Mouse (Mus musculus) cortical plate, adult 2 months (tissue): ENCODE data around the gene Mark3. TPM values are rescaled to one million over a fixed set of nuclear protein-coding genes. Genes with fewer than 3 reads are reported as not detected.
A peak's percentile ranks its signal among the peaks of the same experiment; 100 is the strongest.

Source experiments
- H3K27ac ChIP-seq: fragments of 200-500 bp; 2 replicates; pipeline ENCODE4 v1.5.1; 2012; ENCODE audit warnings: low read length, control low read depth, inconsistent platforms; ENCODE audit not compliant: insufficient read depth
- H3K4me1 ChIP-seq: fragments of 200-500 bp; 2 replicates; pipeline ENCODE4 v1.6.1; 2011; ENCODE audit warnings: low read length; ENCODE audit not compliant: control insufficient read depth, insufficient read depth
- H3K4me3 ChIP-seq: fragments of 200-500 bp; 2 replicates; pipeline ENCODE4 v1.5.1; 2011; ENCODE audit warnings: mild to moderate bottlenecking, low read length, control low read depth; ENCODE audit not compliant: insufficient read depth
- CTCF ChIP-seq: fragments of 200-500 bp; IDR thresholded peaks from 2 replicates; pipeline ENCODE4 v1.5.1; 2011; ENCODE audit warnings: mild to moderate bottlenecking, control low read depth, low read length; ENCODE audit not compliant: insufficient read depth; ENCODE audit errors: extremely low read depth
- POLR2A ChIP-seq: fragments of 200-500 bp; IDR thresholded peaks from 2 replicates; pipeline ENCODE4 v1.6.1; 2011; ENCODE audit warnings: mild to moderate bottlenecking, low read length, control low read depth; ENCODE audit not compliant: insufficient read depth; ENCODE audit errors: extremely low read depth
- polyA plus RNA-seq: library from polyadenylated mRNA; depleted of rRNA; stranded (reverse); fragments of >200 nt; gene quantifications from 2 replicates; pipeline ENCODE4 v1.2.3, GENCODE M21; 2012

Gene Mark3
- polyA plus RNA-seq, 1 experiment: 76.5 TPM

DNA sequence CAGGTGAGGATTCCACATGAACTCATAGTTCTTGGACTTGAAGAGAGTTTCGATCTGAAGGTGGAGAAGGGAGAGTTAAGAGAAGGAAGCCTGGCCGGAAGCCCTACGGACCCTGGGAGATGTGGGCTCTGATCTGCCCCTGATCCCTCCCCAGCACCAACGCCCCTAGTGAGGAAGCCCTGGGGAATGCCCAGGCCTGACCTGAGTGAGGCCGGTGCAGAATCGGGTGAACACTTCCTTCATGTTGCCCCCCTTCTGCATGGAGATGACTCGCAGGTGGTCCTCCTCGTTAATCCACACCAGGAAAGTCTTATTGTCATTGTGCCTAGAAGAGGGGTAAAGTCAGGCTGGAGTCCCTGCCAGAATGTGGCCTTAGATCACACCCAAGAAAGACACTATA, 95.6 kb downstream of the Mark3 start:
- TF ChIP-seq POLR2A: no peak
- Histone ChIP-seq H3K4me3 (peak overlapping the region; percentile 99), H3K27ac (peak overlapping the region; percentile 97), H3K4me1 (peaks cover 2% of the 10 kb centered on the region; the same call in 1 of the 2 replicates)

DNA sequence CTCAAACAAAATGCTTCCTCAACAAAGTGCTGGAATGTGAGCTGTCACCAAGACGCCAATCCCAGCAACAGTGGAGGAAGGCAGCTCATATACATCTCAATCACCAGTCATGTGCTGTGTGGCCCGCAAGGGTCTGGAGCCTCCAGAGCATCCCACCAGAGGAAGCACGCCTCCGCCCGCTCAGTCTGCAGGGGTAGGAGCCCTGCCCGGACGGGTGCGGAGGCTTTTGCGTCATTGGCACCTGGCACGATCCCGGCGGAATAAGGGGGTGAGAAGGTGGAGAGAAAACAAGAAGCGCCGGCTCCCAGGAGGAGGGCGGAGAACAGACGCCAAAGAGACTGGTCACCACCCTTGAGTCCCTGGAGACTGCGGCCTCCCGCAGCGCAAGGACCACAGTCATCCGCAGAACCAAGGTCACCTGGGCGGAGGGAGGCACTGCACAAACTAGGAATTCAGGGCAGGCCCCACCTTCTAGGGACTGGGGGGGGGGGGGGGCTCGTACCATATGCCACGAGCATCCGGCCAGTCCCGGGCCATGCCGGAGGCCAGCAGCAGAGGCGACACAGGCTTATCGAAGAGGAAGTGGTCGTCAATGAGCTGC, 96.1 kb downstream of the Mark3 start:
- no peak for TF ChIP-seq CTCF
- TF ChIP-seq POLR2A: peak; percentile 51; the same call in 1 of the 2 replicates
- peak overlapping the region; percentile 99 for H3K4me3 ChIP-seq
- peaks cover 2% of the 10 kb centered on the region; the same call in 1 of the 2 replicates for H3K4me1 ChIP-seq
- peak overlapping the region; percentile 97 for H3K27ac ChIP-seq

DNA sequence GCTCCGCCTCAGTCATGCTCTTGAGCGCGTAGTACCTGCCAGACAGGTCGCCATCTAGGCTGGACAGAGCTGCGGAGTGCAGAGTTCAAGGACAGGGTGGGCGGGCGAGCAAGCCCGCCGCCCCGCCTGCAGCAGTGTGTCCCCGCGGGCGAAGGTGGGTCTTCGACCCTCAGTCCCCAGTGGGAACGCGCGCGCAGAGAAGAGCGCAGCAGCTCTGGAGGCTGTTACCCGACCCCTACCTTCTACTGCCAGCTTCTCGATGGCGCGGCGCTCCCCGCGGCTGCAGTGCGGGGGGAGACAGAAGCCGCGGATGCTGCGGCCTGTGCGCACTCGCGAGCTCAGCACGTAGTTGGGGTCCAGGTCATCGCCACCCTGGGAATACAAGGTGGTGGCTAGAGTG, 96.7 kb downstream of the Mark3 start:
- peak overlapping the region; percentile 99 for H3K4me3 ChIP-seq
- H3K4me1 ChIP-seq: no peaks in the 10 kb centered on the region
- TF ChIP-seq POLR2A: no peak
- H3K27ac ChIP-seq: peak overlapping the region; percentile 97

DNA sequence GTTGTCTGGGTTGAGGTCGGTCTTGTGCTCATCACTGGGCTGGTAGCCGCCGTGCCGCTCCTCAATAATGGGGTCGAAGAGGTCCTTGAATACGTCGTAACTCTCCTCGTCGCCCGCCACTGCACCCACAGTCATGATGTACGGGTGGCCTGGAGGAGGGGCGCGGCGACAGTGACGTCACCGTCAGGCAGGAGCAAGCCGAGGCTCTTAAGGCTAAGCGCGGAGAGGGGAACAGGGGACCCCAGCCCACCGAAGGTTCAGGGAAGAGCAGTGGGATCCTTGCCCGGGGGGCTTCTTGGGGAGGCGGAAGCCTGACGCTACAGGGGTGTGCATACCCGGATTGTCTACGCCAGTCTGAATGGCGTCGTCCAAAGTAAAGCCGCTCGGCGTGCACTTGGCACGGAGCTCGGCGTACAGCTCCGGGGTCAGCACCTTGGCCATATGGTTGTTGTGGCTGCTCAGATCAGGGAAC, 97.1 kb downstream of the Mark3 start:
- H3K4me3 ChIP-seq: peak overlapping the region; percentile 99
- no peaks in the 10 kb centered on the region for H3K4me1 ChIP-seq
- H3K27ac ChIP-seq: peak overlapping the region; percentile 97
- TF ChIP-seq POLR2A (peak; percentile 20; the same call in 1 of the 2 replicates), CTCF (no peak)

DNA sequence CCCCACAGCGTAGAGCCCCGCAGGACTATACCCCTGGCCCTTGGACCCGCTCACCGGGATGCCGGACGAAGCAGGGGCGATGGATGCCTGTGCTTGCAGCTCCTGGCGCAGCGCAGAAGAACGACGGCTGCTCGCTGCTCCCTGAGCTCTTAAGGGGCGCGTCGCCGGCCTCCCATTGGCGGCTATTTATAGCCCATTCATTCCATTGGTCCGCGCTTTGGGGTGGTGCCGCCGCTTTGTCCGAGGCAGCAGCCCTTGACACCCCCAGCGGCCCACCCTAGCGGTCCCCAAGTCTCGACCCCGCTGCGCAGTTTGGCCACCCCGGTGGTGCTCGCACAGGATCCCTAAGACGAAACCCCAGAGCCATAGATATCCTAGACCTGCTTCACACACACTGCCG, 97.9 kb downstream of the Mark3 start, which contains the start of gene Ckb:
Gene Ckb (minus strand): TSS at position 163 of the 400 bp plus-strand sequence.
- TF ChIP-seq CTCF (no peak), POLR2A (peak; percentile 100)
- H3K27ac ChIP-seq: peak within 1 kb of the TSS; percentile 97
- H3K4me3 ChIP-seq: peak within 1 kb of the TSS; percentile 99
- H3K4me1 ChIP-seq: no peaks in the 10 kb centered on the region; the same call in 1 of the 2 replicates

DNA sequence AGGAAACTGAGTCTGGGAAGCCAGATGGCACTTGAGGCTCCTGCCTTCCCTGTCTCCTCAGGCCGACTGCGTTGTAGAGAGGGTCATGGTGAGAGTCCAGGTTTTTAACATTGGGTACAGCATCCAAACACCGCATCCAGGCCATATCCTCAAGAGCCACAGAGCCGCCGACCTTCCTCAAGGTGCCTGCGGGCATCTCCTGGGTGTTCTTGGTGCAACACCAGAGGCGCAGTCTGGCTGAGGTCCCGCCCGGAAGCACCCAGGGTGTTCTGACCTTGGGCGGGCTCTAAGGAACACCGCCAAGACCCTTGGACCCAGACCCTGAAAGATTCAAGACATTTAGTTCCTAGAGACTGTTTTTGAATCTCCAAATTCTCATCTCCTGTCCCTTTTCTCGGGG, 98.3 kb downstream of the Mark3 start:
- peak overlapping the region; percentile 99 for H3K4me3 ChIP-seq

DNA sequence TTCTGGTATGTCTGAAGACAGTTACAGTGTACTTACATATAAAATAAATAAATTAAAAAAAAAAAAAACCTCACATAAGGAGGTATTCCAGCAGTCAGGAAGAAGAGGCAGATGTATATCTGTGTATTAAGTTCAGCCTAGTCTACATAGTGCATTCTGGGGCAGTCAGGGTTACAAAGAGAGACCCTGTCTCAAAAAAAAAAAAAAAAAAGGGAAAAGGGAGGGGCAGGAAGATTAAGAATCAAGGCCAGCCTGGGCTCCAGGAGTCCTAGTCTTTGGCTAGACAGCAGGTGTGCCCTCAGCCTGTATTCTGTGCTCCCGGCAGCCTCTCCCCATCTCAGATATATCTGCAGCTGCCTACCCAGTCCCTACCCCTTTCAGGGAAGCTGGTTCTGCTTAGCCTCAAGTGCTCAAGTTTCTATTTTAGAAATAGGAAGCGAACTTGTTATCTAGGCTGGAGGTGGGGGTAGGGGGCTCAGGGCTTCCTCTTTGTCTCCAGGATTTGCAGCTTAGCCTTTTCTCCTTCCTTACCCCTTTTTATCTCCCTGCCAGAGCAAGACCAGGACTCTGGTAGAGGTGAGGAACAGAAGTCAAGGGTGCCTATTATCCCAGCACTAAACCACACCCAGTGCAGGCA, 100.6 kb downstream of the Mark3 start:
- no peak overlapping the region for H3K4me3 ChIP-seq
- H3K27ac ChIP-seq: no peak overlapping the region
- TF ChIP-seq POLR2A: no peak
- no peak for TF ChIP-seq CTCF
- peaks cover 10% of the 10 kb centered on the region for H3K4me1 ChIP-seq

More for the DNA sequence above, 98.3 kb downstream of the Mark3 start:
- Histone ChIP-seq H3K27ac (peak overlapping the region; percentile 84), H3K4me1 (peaks cover 4% of the 10 kb centered on the region)
- TF ChIP-seq POLR2A: no peak
- no peak for TF ChIP-seq CTCF

DNA sequence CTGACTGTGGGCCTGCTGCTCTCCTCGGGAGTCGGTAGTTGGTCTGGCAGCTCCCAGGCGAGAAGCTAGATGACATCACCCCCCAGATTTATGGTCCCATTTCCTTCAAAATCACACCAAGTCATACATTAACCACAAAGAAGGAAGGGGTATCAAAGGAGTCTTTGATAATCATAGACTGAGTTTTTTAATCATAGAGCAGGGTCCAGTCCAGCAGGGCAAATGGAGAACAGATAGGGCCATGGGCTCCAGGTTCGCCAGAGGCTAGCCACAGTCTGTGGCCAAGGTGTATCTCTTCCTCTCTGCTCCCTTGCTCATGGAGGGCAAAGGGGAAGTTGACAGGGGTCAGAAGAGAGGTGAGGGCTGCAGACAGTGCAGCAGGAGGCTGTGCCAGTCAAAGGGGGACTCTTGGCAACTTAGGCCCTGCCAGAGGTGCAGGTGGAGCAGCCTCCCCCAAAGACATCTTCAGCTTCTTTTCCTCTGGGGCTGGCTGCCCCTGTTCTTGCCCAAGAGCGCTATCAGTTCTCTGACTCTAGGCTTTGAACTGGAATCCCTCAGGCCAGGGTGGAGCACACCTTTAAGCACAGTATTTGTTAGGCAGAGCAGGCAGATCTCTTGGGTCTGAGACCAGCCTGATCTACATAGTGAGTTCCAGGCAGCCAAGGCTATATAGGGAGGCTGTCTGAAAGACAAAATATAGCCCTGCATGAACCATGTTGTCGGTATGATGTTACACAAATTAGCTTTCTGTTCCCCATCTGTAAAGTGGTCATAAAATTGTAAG, 101.7 kb downstream of the Mark3 start:
- Histone ChIP-seq H3K27ac (no peak overlapping the region), H3K4me1 (peaks cover 10% of the 10 kb centered on the region), H3K4me3 (no peak overlapping the region)
- TF ChIP-seq POLR2A: no peak
- no peak for TF ChIP-seq CTCF

DNA sequence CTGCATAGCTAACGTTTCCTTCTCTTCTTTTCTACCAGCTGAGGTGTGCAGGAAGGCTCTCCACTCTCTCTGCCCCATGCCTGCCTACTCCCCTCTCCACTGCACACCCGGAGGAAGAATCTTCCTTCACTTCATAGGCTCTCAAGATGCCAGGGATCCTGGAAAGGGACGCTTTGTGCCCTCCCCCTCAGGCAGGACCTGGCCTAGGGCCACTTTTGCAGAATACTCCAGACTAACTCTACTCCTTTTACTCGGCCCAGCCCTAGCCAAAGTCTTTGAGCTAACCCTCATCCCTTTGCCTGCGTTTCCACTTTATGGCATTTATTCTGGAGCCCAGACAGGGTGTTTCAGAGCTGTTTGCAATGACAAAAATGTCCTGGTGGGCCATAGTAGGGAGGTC, 103.1 kb downstream of the Mark3 start:
- peak overlapping the region; percentile 71 for H3K4me3 ChIP-seq
- TF ChIP-seq POLR2A: no peak
- TF ChIP-seq CTCF: no peak
- peak overlapping the region; percentile 98 for H3K27ac ChIP-seq
- H3K4me1 ChIP-seq: peaks cover 10% of the 10 kb centered on the region
